Mouse (Mus musculus): ENCODE measurements at regions not wholly inside any gene's neighbourhood (a gene's known extent, or its start where the extent isn't known, plus 50 kb on each side); places are given as distances from the start of the nearest gene placed in this dataset.

DNA sequence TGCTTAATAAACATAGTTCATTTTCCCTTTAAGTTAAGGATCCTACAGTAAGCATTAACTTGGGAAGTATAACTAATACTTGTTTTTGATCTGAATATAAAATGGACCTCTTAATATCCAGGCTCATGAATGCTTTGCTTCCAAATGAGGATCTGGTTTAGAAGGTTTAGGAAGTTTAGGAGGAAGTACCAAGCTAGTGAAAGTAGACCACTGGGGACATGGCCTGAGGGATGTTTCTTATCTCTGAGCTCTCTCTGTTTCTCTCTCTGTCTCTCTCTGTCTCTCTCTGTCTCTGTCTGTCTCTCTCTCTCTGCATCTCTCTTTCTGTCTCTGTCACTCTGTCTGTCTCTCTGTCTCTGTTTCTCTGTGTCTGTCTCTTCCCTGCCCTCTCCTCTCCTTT, 360.9 kb downstream of the Kctd12 start:
- no peak for DNase-seq (ENCODE audit: low read depth)

DNA sequence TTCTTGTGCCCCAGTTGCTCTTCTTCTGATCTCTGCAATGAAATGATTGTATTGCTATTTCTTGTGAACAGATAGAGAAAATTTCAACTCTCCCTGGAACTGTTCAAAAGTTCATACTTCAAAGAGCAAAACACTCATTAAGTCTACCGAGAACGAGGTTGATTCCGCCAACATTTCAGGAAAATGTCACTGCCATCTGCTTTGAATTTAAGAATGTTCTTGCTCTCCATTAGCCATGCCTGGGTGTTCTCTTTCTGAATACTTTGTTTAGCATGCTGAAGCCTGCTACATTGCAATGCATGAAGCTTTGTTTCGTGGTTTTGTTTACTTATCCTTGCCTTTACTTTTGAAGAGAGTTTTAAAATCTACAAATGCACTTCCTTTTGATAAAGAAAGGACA, 363.4 kb downstream of the Kctd12 start:
- no peak for DNase-seq (ENCODE audit: low read depth)

DNA sequence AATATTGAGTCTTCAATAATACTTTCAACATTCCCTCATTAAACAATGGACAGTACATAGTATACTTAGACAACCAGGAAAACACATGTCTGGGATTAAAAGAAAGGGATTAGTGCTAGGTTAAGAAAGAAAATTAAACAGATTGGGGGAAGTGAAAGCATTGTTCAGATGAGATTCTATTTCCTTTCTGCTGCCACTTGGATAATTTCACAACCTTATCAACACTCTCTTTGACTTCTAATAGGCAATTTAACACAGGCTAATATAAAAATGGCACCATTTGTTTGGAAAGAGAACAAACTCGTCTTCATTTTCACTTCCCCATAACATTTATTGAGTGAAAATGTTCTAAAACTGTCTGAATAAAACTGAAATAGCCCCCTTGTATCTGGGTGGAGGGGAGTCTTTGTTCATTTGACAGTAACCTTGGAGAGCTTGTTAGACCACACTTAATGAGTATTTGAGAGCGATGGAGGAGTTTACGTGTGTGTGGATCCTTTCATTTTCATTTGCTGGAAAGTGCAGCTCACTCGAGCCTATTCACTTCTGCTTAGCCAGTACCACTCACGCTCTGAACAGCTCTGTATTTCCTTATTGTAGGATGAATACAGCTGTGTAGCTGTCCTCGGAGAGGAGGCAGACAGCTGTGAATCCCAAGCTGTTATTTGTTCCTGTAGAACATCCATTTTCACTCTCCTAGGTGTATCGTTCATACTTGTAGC, 366.7 kb downstream of the Kctd12 start:
- no peak for DNase-seq (ENCODE audit: low read depth)

DNA sequence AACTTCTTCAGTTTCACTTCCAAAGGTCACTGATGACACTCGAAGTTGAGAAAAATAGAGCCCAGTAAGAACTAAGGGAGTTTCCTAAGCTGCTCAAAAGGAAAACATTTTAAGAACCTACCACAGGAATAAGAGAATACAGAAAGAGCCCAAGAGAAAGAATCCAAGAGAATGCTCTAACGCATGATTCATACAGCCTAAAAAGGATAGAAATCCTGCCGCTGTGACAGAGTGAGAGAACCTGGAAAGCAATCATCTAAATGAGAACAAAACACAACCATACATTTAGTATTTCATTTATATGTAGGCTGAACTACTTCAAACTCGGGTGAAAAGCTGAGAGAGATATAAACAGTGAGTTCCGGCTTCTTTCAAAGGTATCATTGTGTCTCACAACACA, 376.4 kb downstream of the Kctd12 start:
- DNase-seq (ENCODE audit: low read depth), result no peak

DNA sequence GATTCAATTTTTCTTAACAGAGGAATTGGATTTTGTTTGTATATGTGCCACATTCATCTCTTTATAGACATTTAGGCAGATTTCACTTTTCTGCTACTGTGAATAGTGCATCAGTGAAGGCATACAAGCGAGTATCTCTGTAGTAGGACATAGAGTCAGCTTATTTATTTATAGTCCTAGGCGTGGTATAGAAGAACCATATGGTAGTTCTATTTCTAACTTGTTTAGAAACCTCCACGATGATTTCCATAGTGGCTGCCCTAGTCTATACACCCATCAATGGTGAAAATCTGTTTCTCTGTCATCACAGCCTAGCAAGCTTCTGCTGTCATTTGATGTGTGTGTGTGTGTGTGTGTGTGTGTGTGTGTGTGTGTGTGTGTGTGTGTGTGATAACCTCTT, 387.6 kb downstream of the Kctd12 start:
- DNase-seq (ENCODE audit: low read depth), result no peak

DNA sequence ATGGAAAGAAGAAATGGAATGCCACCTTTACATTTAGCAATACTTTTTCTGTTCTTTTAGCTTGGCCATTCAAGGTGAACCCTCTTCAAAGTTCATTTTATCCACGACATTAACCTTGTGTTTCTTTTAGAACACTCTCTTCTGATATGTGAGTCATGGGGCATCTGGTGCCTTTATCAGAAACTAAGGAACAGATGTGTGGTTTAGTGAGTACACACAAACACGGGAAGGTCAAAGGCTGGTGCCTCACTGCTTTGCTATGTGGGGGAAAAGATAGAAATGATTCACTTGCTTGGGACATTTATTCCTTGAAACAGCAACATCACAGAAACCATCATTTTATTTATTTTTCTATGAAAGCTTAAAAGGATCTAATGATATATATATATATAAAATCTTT, 428.7 kb downstream of the Kctd12 start:
- DNase-seq (ENCODE audit: low read depth), result no peak

DNA sequence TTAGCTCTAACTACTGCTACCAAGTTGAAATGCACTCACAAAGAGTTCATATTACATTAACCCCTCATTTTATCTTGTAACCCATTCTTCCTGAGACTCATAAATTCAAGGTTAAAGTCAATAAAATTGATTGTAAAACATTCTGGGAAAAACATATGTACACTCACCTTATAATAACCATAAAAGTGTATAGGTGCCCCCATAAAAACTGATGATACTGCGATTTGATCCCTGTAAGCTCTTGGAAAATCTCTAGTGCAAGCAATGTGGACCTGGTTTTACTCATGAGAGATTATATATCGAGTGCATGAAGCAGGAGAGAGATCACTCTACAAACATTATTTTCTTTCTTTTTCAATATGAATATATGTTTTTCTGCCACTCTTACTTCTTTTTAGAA, 429.8 kb downstream of the Kctd12 start:
- no peak for DNase-seq (ENCODE audit: low read depth)

DNA sequence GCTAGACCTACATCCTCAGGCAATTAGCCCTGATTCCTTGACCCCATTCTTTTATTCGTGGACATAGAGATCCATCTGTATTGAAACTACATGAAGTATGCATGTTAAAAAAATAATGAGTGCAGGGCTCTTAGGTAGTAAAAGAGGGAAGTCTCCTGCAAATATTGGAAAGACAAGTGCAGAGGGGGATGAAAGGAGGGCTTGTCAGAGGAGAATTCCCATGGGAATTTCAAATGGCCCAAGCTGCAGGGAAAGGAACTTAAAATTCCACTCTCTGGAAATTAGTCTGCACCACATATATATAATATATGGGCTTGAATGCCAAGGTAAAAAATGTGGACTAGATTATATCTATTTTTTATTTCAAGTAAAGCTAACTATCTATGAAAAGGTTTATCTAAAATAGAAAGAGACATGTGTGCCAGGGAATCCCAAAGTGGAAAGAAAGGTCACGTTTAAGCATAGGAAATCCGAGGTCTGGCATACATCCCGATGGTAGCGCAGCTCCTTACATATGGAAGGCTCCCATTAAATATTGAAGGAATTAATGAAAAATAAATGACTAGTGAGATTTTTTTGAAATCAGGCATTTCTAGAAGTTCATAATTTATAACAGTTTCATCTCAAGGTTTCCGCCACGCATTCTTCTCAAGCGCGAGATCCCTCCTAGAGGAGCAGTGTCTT, 457.4 kb downstream of the Kctd12 start:
- DNase-seq (ENCODE audit: low read depth), result no peak

DNA sequence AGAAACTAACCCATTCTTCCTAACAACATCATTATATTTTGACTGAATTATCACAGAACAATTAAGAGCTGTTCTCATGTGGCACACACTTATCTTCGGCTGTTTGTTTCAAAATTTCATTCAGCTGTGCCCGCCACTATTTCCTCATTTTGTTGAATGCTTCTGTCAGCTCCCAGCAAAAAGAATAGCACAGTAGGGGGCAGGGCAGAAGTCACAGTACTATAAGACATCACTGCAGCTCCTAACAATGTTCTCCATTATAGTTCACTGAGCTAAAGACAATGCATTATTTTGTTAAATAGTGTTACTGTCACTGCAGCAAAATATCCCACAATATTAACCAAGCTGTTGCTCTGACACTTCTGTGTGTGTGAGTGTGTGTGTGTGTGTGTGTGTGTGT, 465.7 kb downstream of the Kctd12 start:
- DNase-seq (ENCODE audit: low read depth), result no peak

DNA sequence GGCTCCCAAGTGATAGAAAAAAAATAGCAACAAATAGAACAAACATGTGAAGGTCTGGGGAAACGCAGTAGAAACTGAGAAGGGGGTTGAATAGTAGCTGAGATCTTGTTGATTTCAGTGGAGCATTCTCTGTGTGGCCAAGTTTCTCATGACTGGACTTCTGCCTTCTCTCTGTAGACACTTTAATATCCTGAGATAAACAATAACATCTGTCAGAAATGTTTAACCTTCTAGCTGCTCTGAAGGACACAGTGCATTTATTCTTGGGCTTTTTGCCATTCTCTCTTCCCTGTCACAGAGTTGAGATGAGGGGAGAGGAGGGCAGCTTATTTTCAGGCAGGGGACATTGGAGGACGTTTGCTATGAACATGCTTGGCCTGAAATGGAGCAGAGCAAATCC, 467.9 kb downstream of the Kctd12 start:
- no peak for DNase-seq (ENCODE audit: low read depth)

DNA sequence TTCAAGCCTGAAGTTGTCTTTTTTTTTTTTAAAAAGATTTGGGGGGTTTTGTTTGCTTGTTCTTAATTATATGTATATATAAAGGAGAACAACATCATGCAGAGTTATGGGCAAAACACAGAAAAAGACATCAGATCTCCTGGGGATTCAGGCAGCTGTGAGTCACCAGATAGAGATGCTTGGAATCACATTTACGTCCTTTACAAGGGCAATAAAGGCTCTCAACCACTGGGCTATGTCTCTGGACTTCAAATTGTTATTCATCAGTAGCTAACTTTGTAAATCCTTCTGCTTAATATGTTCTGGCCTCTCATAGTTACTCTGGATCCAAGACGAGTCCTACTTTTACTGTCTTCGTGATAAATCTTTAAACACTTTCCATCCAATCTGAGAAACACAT, 469.8 kb downstream of the Kctd12 start:
- DNase-seq (ENCODE audit: low read depth), result no peak

DNA sequence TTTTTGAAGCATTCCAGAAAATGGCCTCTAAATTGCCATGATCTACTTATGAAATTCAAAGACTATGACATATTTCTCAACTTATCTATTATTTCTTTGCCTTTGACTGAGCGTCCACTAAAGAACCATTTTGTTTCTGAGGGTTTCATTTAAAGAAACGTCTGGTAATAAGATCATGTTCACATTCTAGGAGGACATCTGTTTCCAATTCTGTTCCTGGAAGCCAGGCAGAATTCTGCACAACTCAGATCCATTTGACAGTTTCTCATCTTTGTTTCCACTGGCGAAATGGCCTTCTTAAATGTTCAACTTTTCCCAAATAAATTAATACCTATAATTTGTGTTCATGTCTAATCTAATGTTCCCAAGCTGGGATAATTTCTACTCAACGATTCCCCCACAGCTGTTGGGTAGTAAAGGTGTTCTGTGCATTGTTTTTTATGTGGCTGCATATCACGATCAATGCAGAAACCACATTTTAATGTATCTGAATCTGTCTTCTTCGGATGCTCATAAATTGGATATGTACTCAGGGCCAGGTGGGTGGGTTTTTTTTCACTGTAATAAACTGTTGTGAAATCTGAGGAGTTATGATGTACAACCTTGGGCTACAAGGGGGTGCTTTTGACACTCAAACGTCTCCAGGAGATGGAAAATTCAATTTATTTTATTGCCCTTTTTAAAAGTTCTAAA, 470.6 kb downstream of the Kctd12 start:
- DNase-seq (ENCODE audit: low read depth), result peak; percentile 16

DNA sequence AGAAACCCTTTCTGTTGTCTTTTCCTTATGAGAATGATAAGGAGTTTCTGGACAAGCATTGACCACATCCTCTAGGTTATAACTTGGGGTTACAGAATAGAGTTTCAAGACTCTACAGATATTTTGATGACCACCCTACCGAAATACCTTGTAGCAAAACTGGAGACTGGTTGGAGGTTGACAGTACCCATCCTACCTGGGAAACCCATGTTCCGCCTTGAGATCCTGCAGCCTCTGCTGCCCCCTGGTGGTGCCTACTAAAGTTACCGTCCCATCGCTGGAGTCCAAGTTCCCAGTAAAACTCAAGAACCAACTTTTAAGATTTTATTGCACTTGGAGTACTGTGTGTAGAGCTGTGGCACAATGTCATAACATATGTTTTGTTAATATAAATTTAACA, 472.1 kb downstream of the Kctd12 start:
- DNase-seq (ENCODE audit: low read depth), result no peak

DNA sequence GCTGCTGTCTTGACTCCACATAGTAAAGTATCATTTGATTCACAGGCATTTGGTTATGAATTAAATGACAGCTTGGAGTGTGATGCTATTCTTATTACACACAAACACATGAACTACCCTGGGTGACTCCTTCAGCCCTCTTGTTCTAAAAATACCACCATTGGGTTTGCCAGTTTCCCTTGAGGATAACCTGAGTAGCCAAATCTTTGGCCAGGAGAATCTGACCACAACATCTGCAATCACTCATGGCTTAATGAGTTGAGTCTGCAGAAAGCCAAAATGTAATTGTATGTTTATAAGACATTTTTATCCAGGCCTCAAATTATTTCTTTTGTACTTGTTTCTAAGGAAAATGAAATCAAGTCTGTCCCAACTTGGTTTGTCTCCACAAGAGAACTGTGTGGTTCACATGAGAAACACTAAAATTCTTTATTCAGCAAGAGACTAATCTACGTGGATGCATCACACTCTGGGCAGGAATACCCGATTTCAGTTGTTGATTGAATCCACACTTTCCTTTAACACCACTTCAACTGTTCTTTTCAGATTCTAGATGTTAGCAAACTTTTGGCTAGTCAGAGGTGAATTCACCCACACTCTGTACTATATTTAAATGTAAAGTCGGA, 476.6 kb downstream of the Kctd12 start:
- DNase-seq (ENCODE audit: low read depth), result peak; percentile 85

DNA sequence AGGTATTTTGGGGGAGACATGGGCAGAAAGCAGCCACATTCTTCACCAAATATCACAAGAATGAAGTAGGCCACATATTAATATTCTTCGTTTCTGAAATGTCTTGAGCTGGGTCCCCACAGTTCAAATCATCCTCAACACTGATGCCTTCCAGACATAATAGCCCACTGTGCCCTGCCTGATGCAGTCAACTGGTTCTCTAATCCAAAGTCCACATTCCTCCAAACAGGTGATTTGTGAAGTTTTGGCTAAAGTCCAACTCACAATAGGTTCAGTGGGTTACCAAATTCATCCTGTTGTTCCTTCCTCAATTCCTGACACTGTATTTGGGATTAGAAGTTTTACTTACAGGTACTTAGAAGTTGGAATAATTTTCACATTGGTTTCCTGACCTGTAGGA, 485.3 kb downstream of the Kctd12 start:
- DNase-seq (ENCODE audit: low read depth), result no peak

DNA sequence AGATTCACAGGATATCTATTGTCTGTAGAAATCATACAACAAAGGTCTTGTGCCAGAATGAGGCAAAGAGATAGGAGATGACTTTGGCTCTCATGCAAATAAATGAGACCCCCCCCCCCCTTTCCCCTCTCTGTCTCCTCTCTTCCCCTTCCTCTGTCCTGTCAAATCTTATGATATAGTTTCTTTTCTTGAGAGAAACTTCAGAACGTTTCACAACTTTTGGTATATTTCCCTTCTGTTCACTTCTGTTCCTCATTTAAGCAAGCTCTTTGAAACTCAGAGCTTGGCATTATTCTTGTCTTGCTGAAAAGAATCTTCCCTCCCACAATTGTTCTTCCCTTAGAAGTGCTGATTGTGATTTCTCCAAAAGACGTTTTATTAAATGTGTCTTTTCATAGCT, 490.1 kb downstream of the Kctd12 start:
- DNase-seq (ENCODE audit: low read depth), result no peak

DNA sequence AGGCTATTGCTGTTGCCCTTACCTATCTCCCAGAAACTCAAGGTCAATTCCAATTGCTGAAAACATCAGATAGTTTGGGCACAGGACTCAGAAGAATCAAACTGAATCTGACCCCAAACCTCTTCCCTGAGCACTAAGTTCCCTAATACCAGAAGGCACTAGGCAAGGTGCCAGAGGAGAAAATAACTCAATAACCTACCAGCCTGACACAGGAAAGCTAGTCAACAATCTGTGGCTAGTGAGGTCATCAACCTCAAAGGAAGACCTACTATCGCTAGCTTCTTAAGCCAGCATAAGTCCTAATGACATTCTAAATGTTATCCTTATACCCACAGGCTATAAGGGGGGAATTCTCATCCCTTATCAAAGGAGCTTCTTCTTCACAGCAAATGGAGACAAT, 491.2 kb downstream of the Kctd12 start:
- DNase-seq (ENCODE audit: low read depth), result no peak

DNA sequence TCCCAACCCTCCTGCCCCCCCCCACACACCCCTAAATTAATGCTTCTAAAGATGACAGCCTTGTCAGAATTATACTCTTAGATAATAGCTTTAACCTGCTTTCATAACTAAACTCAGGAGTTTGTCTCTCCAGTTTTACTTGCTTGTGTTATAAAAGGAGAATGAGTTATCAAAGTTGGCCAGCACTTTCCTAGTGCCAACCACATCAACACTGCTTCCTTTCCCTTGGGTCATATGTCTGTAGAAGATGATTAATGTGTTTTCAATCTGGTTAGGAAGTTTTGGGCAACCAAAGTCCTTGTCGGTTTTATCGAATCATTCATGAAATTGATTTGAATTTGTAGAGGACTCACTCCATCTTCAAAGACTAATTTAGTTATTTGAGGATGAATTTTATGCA, 505.3 kb downstream of the Kctd12 start:
- DNase-seq (ENCODE audit: low read depth), result no peak

DNA sequence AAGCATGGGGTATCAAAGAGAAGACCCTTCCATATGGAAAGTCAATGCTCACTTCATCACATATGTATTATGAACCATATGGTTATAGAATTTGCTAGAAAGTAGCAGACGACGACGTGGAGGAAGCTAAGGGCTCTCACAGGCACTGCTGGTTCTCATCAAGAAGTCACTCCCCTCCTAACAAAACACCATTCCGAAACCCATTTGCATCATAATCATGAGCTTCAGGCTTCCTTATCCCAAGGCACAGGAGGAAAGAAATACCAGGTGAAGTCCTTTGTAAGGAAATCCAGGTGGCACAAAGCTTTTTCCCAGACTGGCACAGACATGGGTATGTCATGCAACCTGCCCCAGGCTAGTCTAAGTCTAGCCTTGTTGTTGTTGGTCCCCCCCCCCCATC, 513.1 kb downstream of the Kctd12 start:
- DNase-seq (ENCODE audit: low read depth), result no peak

DNA sequence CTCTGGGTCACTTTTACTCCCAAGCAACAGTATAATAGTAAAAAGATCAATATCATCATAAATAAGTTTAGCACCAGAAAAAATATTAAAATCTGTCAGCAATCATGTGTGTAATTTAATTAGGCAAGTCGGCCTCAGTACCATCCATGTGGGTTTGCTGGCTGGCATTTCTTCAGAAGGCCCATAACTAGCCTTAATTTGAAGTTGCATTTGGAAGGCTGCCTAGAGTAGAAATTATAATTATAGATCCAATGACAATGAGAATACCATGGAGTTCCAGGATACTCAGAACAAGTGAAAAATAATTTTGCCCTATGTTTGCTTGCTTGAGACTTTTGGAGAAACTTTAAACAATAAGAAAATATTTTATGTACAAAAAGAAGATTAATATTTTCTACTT, 521.4 kb downstream of the Kctd12 start:
- DNase-seq (ENCODE audit: low read depth), result no peak

DNA sequence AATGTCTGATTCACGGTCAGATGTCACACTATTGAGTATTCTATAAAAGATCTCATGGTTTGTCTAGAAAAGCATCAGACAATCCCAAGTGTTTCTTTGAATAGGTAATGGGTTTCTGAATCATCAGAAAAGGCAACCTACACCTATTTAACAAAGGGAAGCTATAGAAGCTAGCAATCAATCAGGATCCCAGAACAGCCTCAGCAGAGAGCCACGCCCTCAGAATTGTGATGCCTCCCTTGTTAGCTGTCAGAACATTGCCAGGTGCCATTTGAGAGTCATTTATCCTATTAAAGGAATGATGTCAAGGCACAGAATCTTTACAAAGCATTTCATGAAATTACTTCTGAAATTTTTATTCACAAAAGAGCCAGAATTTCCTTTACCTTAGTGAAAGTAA, 542.7 kb downstream of the Kctd12 start:
- no peak for DNase-seq (ENCODE audit: low read depth)

DNA sequence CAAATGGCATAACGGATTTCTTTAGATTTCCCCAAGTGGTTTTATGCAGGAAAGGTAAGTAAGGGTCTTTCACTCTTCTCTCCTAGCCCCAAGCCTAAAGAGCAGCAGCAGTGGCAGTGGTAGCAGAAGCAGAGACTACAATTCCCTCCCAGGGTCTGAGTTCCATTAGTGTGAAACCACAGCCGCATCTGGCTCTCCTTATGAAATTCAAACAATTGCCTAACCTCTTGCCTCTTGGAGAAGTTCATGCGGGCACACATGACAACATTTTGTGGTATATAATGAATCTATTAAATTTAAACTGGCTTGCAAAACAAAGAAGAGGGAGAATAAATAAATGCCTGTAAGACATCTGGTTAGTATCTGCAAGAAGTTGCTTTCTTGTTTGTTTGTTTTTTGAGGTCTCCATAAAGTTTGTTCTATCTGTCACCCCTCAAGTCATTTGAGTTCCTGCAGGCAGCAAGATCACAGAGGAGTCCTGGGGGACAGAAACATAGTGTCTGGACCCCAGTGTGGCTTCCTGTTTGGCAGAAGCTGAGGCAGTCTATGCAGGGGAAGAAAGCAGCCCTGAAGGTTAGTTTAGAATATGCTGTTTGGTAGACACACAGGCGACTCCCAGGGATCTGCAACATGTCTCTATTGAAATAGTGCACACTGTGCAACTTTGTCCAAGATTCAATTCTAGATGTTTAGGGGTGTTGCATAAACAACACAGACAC, 578.9 kb downstream of the Kctd12 start:
- DNase-seq (ENCODE audit: low read depth), result peak; percentile 3

Measured in fibroblast of lung, adult 2 months (primary cell).